ENCODE assay signal across 21 mouse cellular contexts in the genomic region with DNA sequence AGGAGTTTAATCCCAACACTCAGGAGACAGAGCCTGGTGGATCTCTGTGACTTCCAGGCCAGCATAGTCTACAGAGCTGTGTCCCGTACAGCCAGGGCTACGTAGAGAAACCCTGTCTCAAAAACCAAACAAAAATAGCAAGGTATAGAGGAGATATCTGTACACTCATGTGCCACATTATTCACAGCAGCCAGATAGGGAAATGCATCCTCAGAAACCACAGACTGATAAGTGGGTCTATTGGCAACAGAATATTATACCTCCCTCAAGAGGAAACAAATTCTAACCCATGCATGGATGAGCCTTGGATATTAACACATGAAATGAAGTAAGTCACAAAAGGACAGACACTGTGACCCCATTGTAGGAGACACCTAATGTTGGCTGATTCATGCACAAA.
"Had no signal": no experiment of that assay in that cellular context is flagged by ENCODE, and none has a peak within 500 bp of the region (broad histone marks: within the 10 kb centered on the region; RNA-seq: fewer than 3 reads in every experiment).

No protein-coding gene starts in this region.

- H3K27me3 ChIP-seq: midbrain, embryonic 12.5 days; neural tube, embryonic 15.5 days had no signal

- DNase-seq: lung, adult 18-20 months; lung, embryonic 14.5 days; lung, postnatal 10 days; lung, postnatal 4 days; midbrain, embryonic 14.5 days; retina, postnatal 1 day; right cerebral cortex, adult 18-20 months; right cerebral cortex, postnatal 25 days; right cerebral cortex, postnatal 4 days; spleen, adult 18-20 months; thymus, adult 18-20 months; thymus, postnatal 25 days; thymus, postnatal 4 days had no signal

- H3K36me3 ChIP-seq: liver, embryonic 15.5 days; neural tube, embryonic 13.5 days; neural tube, embryonic 15.5 days had no signal

- ATAC-seq: midbrain, embryonic 16.5 days had no signal

- H3K27ac ChIP-seq: liver, embryonic 15.5 days; midbrain, embryonic 10.5 days; midbrain, embryonic 12.5 days; neural tube, embryonic 13.5 days; neural tube, embryonic 15.5 days had no signal

- H3K9ac ChIP-seq: liver, embryonic 15.5 days; lung, embryonic 14.5 days; midbrain, embryonic 12.5 days; neural tube, embryonic 13.5 days; neural tube, embryonic 15.5 days had no signal

- H3K9me3 ChIP-seq: liver, embryonic 15.5 days; midbrain, embryonic 10.5 days; midbrain, embryonic 12.5 days; neural tube, embryonic 13.5 days; neural tube, embryonic 15.5 days had no signal

- H3K4me3 ChIP-seq: liver, embryonic 15.5 days; megakaryocyte, embryonic 14.5 days; midbrain, embryonic 10.5 days; midbrain, embryonic 12.5 days; myocyte; neural tube, embryonic 13.5 days; neural tube, embryonic 15.5 days had no signal
